Comparison of ENCODE assay signal across 27 mouse cellular contexts in the genomic region with DNA sequence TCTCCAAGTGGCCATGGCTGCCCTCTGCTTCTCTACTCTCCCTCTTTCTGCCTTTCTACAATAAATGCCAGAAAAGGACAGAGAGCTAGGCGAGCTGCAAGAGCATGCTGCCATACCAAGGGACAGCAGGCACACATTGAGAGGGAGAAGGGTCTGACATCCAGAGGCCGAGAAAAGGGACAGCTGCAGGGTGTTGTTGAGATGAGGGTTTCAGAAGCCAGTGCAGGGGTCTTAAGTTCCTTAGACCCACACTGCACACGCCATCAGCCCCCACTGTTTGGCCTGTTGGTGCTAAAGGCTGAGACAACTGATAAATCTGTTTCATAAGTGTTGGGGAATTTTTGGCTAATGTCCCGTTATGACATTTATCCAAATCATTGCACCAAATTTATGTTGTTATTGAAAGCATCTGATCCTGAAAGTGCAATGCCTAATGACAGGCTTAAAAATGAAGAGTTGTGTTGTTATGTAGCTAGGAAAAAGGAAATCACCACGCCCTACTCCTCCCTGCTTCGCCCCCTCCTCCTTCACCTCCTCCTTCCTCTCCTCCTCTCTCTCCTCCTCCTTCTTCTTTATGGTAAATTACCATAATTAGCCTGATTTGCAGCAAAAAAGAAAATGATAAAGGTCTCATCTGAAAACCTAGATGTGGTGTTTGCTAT.
DNase-seq lines count a peak whose midpoint lies in the region; ATAC-seq and TF ChIP-seq lines count a peak whose summit lies in the region.
"Had no signal": no experiment of that assay in that cellular context is flagged by ENCODE, and none has a peak within 500 bp of the region (broad histone marks: within the 10 kb centered on the region; RNA-seq: fewer than 3 reads in every experiment).

No protein-coding gene starts in this region.

- H3K4me2 ChIP-seq in embryonic facial prominence, embryonic 14.5 days (ENCODE audit: low read depth, low read length), result no peak overlapping the region
- no peak overlapping the region for H3K4me2 ChIP-seq in kidney, postnatal 0 days (ENCODE audit: low read length)
- H3K4me2 ChIP-seq in kidney, embryonic 16.5 days (replicated peaks; ENCODE audit: low read depth, low read length), result no peak overlapping the region
- H3K4me2 ChIP-seq: embryonic facial prominence, embryonic 15.5 days; hindbrain, embryonic 14.5 days; neural tube, embryonic 13.5 days had no signal

- no peaks in the 10 kb centered on the region for H3K9me3 ChIP-seq in embryonic facial prominence, embryonic 14.5 days (ENCODE audit: control insufficient read depth, low read length)
- H3K9me3 ChIP-seq in embryonic facial prominence, embryonic 10.5 days, result no peaks in the 10 kb centered on the region
- H3K9me3 ChIP-seq in kidney, postnatal 0 days (replicated peaks; ENCODE audit: low read length), result no peaks in the 10 kb centered on the region
- no peaks in the 10 kb centered on the region for H3K9me3 ChIP-seq in kidney, embryonic 16.5 days (ENCODE audit: low read length)
- H3K9me3 ChIP-seq: embryonic facial prominence, embryonic 15.5 days; neural tube, embryonic 13.5 days had no signal

- H3K27me3 ChIP-seq in embryonic facial prominence, embryonic 14.5 days (replicated peaks; ENCODE audit: control insufficient read depth, insufficient read depth, low read length), result no peaks in the 10 kb centered on the region
- H3K27me3 ChIP-seq in embryonic facial prominence, embryonic 10.5 days (replicated peaks; ENCODE audit: low read depth, poor library complexity, severe bottlenecking), result no peaks in the 10 kb centered on the region
- H3K27me3 ChIP-seq in kidney, postnatal 0 days (ENCODE audit: insufficient read depth, low read length), result no peaks in the 10 kb centered on the region
- no peaks in the 10 kb centered on the region for H3K27me3 ChIP-seq in kidney, embryonic 16.5 days (ENCODE audit: insufficient read depth, low read length)
- H3K27me3 ChIP-seq: embryonic facial prominence, embryonic 15.5 days; megakaryocyte, embryonic 14.5 days; neural tube, embryonic 13.5 days had no signal

- ATAC-seq in embryonic facial prominence, embryonic 14.5 days (ENCODE audit: low read depth), result no peak
- no peak for ATAC-seq in kidney, postnatal 0 days (replicated peaks; ENCODE audit: low FRiP score, low read depth)
- ATAC-seq in kidney, embryonic 16.5 days (ENCODE audit: low FRiP score, low TSS enrichment), result no peak
- ATAC-seq: forebrain, embryonic 14.5 days; inflammation-experienced regulatory T-cells, adult 6 months; liver, postnatal 0 days had no signal

- WGBS in embryonic facial prominence, embryonic 14.5 days, result 64% methylated on average over 6 of the region's 6 CpGs
- 81% methylated on average over 6 of the region's 6 CpGs for WGBS in embryonic facial prominence, embryonic 10.5 days
- 71% methylated on average over 6 of the region's 6 CpGs for WGBS in kidney, postnatal 0 days
- WGBS in kidney, embryonic 16.5 days, result 63% methylated on average over 6 of the region's 6 CpGs

- no peaks in the 10 kb centered on the region for H3K36me3 ChIP-seq in embryonic facial prominence, embryonic 14.5 days (ENCODE audit: control insufficient read depth, insufficient read depth, low read length)
- no peaks in the 10 kb centered on the region for H3K36me3 ChIP-seq in embryonic facial prominence, embryonic 10.5 days (replicated peaks)
- no peaks in the 10 kb centered on the region for H3K36me3 ChIP-seq in kidney, postnatal 0 days (ENCODE audit: insufficient read depth, low read length)
- no peaks in the 10 kb centered on the region for H3K36me3 ChIP-seq in kidney, embryonic 16.5 days (ENCODE audit: insufficient read depth, low read length)
- H3K36me3 ChIP-seq: embryonic facial prominence, embryonic 15.5 days; neural tube, embryonic 13.5 days had no signal

- no peak overlapping the region for H3K27ac ChIP-seq in embryonic facial prominence, embryonic 14.5 days (replicated peaks; ENCODE audit: low read depth, low read length)
- no peak overlapping the region for H3K27ac ChIP-seq in embryonic facial prominence, embryonic 10.5 days (replicated peaks)
- H3K27ac ChIP-seq in kidney, postnatal 0 days, result no peak overlapping the region
- no peak overlapping the region for H3K27ac ChIP-seq in kidney, embryonic 16.5 days (ENCODE audit: low read length)
- H3K27ac ChIP-seq: embryonic facial prominence, embryonic 15.5 days; heart, adult 2 months; hindbrain, embryonic 14.5 days; neural tube, embryonic 13.5 days had no signal

- no peak for TF ChIP-seq CTCF in kidney, postnatal 0 days (IDR thresholded peaks at IDR 0.05; ENCODE audit: low read depth)

- no peak overlapping the region for H3K9ac ChIP-seq in embryonic facial prominence, embryonic 14.5 days (ENCODE audit: low read depth, low read length)
- H3K9ac ChIP-seq in kidney, postnatal 0 days (ENCODE audit: low read depth, low read length), result no peak overlapping the region
- H3K9ac ChIP-seq in kidney, embryonic 16.5 days (replicated peaks; ENCODE audit: low read length), result no peak overlapping the region
- H3K9ac ChIP-seq: embryonic facial prominence, embryonic 15.5 days; hindbrain, embryonic 14.5 days; liver, postnatal 0 days; neural tube, embryonic 13.5 days had no signal

- H3K4me3 ChIP-seq in embryonic facial prominence, embryonic 14.5 days (ENCODE audit: low read depth, low read length), result no peak overlapping the region
- H3K4me3 ChIP-seq in embryonic facial prominence, embryonic 10.5 days, result no peak overlapping the region
- H3K4me3 ChIP-seq in kidney, postnatal 0 days (replicated peaks; ENCODE audit: low read depth, low read length), result no peak overlapping the region
- no peak overlapping the region for H3K4me3 ChIP-seq in kidney, embryonic 16.5 days (ENCODE audit: low read length)
- H3K4me3 ChIP-seq: embryonic facial prominence, embryonic 15.5 days; heart, adult 2 months; megakaryocyte, embryonic 14.5 days; myocyte; neural tube, embryonic 13.5 days had no signal

- peak; percentile 16 for DNase-seq in embryonic facial prominence, embryonic 14.5 days (ENCODE audit: low spot score)
- DNase-seq in embryonic facial prominence, embryonic 10.5 days (ENCODE audit: low spot score), result no peak
- peak; percentile 48 for DNase-seq in kidney, postnatal 0 days (ENCODE audit: low spot score)
- DNase-seq in kidney, postnatal 4 days, result peak; percentile 8 to 19
- DNase-seq in lung, postnatal 14 days, result peak; percentile 6
- no peak for DNase-seq in frontal cortex, postnatal 36 days (ENCODE audit: low spot score in 2 of 2)
- DNase-seq in thymus, adult 18-20 months, result no peak
- DNase-seq: adrenal gland, postnatal 25 days; cerebellum, adult 8-10 months; cerebellum, postnatal 36 days; embryo, embryonic 11 days; gastrocnemius, postnatal 14 days; liver, postnatal 0 days; midbrain, embryonic 14.5 days; retina, postnatal 1 day; right cerebral cortex, postnatal 25 days; spleen, adult 18-20 months; thymus, postnatal 14 days had no signal

- H3K4me1 ChIP-seq in embryonic facial prominence, embryonic 14.5 days (ENCODE audit: control insufficient read depth, insufficient read depth, low read length), result no peaks in the 10 kb centered on the region
- no peaks in the 10 kb centered on the region for H3K4me1 ChIP-seq in embryonic facial prominence, embryonic 10.5 days
- H3K4me1 ChIP-seq in kidney, postnatal 0 days (replicated peaks; ENCODE audit: insufficient read depth, low read length), result no peaks in the 10 kb centered on the region
- no peaks in the 10 kb centered on the region for H3K4me1 ChIP-seq in kidney, embryonic 16.5 days (ENCODE audit: insufficient read depth, low read length)
- H3K4me1 ChIP-seq: embryonic facial prominence, embryonic 15.5 days; megakaryocyte, embryonic 14.5 days; neural tube, embryonic 13.5 days had no signal

Comparison
In these comparisons a context has a peak if more than half of its experiments do, and no peak if none do; other contexts are left out.
1. DNase-seq: peak in embryonic facial prominence, embryonic 14.5 days (single experiment), kidney, postnatal 0 days (single experiment), kidney, postnatal 4 days (2 of 2) and lung, postnatal 14 days (single experiment); none in embryonic facial prominence, embryonic 10.5 days (single experiment), frontal cortex, postnatal 36 days (0 of 2) and thymus, adult 18-20 months (0 of 2).